Mouse (Mus musculus) heart, postnatal 0 days (tissue): ENCODE results near the gene Zdhhc13. TPM values are rescaled to one million over a fixed set of nuclear protein-coding genes. Genes with fewer than 3 reads are reported as not detected.
A peak's percentile ranks its signal among the peaks of the same experiment; 100 is the strongest.

Experiments used
- ATAC-seq: fragments of 200-750 bp; cut with Nextera tagmentation; 2 replicates; pipeline ENCODE4 v1.8.0; 2017; ENCODE audit warnings: low read depth, moderate number of reproducible peaks, moderate library complexity; ENCODE audit not compliant: insufficient read depth
- DNase-seq: peaks from one replicate; pipeline ENCODE4 v3.0.0-alpha.2; 2016; ENCODE audit warnings: low spot score
- H3K27ac ChIP-seq: fragments of 300-500 bp; sonication (generic); 2 replicates; pipeline ENCODE4 v1.5.1; 2014; ENCODE audit warnings: low read depth, mild to moderate bottlenecking
- H3K27me3 ChIP-seq: fragments of 300-500 bp; sonication (generic); 2 replicates; pipeline ENCODE4 v1.6.1; 2014; ENCODE audit warnings: low read length, mixed read lengths; ENCODE audit not compliant: control insufficient read depth, insufficient read depth
- H3K36me3 ChIP-seq: fragments of 300-500 bp; sonication (generic); replicated peaks from 2 replicates; pipeline ENCODE4 v1.6.1; 2014; ENCODE audit warnings: low read length, mixed read lengths; ENCODE audit not compliant: control insufficient read depth, insufficient read depth
- H3K4me1 ChIP-seq: fragments of 300-500 bp; sonication (generic); 2 replicates; pipeline ENCODE4 v1.6.1; 2014; ENCODE audit warnings: antibody characterized with exemption; ENCODE audit not compliant: control insufficient read depth, insufficient read depth
- H3K4me2 ChIP-seq: fragments of 300-500 bp; sonication (generic); 2 replicates; pipeline ENCODE4 v1.6.1; 2014; ENCODE audit warnings: low read depth, mild to moderate bottlenecking, low read length, moderate library complexity
- H3K4me3 ChIP-seq: fragments of 300-500 bp; sonication (generic); 2 replicates; pipeline ENCODE4 v1.5.1; 2014; ENCODE audit warnings: low read depth, low read length
- H3K9ac ChIP-seq: fragments of 300-500 bp; sonication (generic); replicated peaks from 2 replicates; pipeline ENCODE4 v1.6.1; 2014; ENCODE audit warnings: low read depth, low read length, mixed read lengths
- H3K9me3 ChIP-seq: fragments of 300-500 bp; sonication (generic); replicated peaks from 2 replicates; pipeline ENCODE4 v1.6.1; 2016; ENCODE audit warnings: low read length; ENCODE audit not compliant: control insufficient read depth
- CTCF ChIP-seq: IDR thresholded peaks from 2 replicates; pipeline ENCODE4 v1.5.1; 2016; ENCODE audit warnings: antibody characterized with exemption, control low read depth, low read depth
- EP300 ChIP-seq: IDR thresholded peaks from 2 replicates; pipeline ENCODE4 v1.6.1; 2016; ENCODE audit warnings: antibody characterized with exemption, low read depth
- WGBS: fragments of 180-500 bp; shearing (Covaris S2); extraction: QIAGEN DNeasy Blood & Tissue Kit; methylation state at CpG from one replicate; pipeline ENCODE4 v1.1.7; 2014; 5-methylcytosine and 5-hydroxymethylcytosine counted together
- polyA plus RNA-seq: library from polyadenylated mRNA; unstranded; fragments of >200 nt; fragmentation: Nextera tagmentation; extraction: Ambion mirVana; gene quantifications from 2 replicates; pipeline ENCODE4 v1.2.1, GENCODE M21; 2015
- total RNA-seq: library from RNA; depleted of rRNA; stranded (reverse); fragments of >200 nt; gene quantifications from 2 replicates; pipeline ENCODE4 v1.2.3, GENCODE M21; 2014; ENCODE audit warnings: low replicate concordance; rRNA removed

The Zdhhc13 gene
- total and polyA plus RNA-seq, 2 experiments from 2014 or later, result 29.5 to 58.5 TPM

GRCm38 (mm10) chr7:48875096-48875495 lies 86.3 kb downstream of the Zdhhc13 start:
- TF ChIP-seq CTCF, result no peak
- TF ChIP-seq EP300, result no peak
- H3K4me3 ChIP-seq, result no peak overlapping the region
- ATAC-seq (no peak), DNase-seq (no peak)
- peak overlapping the region; percentile 49 for H3K27ac ChIP-seq
- no peaks in the 10 kb centered on the region for H3K27me3 ChIP-seq
- 78% methylated on average over 14 of the region's 14 CpGs for WGBS
- H3K36me3 ChIP-seq, result peaks cover 72% of the 10 kb centered on the region
- no peak overlapping the region for H3K9ac ChIP-seq
- no peak overlapping the region for H3K4me2 ChIP-seq
- peaks cover 8% of the 10 kb centered on the region; the same call in 1 of the 2 replicates for H3K4me1 ChIP-seq
- no peaks in the 10 kb centered on the region for H3K9me3 ChIP-seq

- H3K27me3 ChIP-seq, result no peaks in the 10 kb centered on the region
- no peak for TF ChIP-seq EP300
- peak; percentile 76 for TF ChIP-seq CTCF
- H3K36me3 ChIP-seq, result peaks cover 58% of the 10 kb centered on the region
- peaks cover 12% of the 10 kb centered on the region for H3K4me1 ChIP-seq
- H3K4me2 ChIP-seq, result no peak overlapping the region
- no peaks in the 10 kb centered on the region for H3K9me3 ChIP-seq
- ATAC-seq (no peak), DNase-seq (peak; percentile 73)
- H3K4me3 ChIP-seq, result no peak overlapping the region
- 55% methylated on average over 4 of the region's 4 CpGs for whole genome bisulfite sequencing
- no peak overlapping the region for H3K27ac ChIP-seq
- no peak overlapping the region for H3K9ac ChIP-seq
These were observed 87.7 kb downstream of the Zdhhc13 start for GRCm38 (mm10) chr7:48876526-48876925.

Other genes with a start within 250 kb of the Zdhhc13 start
- gene Mrgprb2, start 230.9 kb upstream of the Zdhhc13 start, total RNA-seq, result 3.3 TPM in 1 of 2 replicates, not detected in the other
- 0.37 and 0.49 TPM in 2 replicates for gene Mrgprb2, start 230.9 kb upstream of the Zdhhc13 start, polyA plus RNA-seq
- not detected in 2 replicates for gene Mrgprb3, start 145.2 kb upstream of the Zdhhc13 start, total RNA-seq
- not detected in 2 replicates for gene Mrgprb3, start 145.2 kb upstream of the Zdhhc13 start, polyA plus RNA-seq
- 1,353 and 1,464 TPM in 2 replicates for gene Csrp3, start 59.0 kb downstream of the Zdhhc13 start, total RNA-seq
- gene Csrp3, start 59.0 kb downstream of the Zdhhc13 start, polyA plus RNA-seq, result 1,907 and 1,928 TPM in 2 replicates
- 5.8 and 5.9 TPM in 2 replicates for gene E2f8, start 92.6 kb downstream of the Zdhhc13 start, total RNA-seq
- 3.0 and 3.5 TPM in 2 replicates for gene E2f8, start 92.6 kb downstream of the Zdhhc13 start, polyA plus RNA-seq
- 54.8 and 77.9 TPM in 2 replicates for gene Nav2, start 119.7 kb downstream of the Zdhhc13 start, total RNA-seq
- gene Nav2, start 119.7 kb downstream of the Zdhhc13 start, polyA plus RNA-seq, result 20.4 and 22.8 TPM in 2 replicates